Mouse (Mus musculus): ENCODE results near the gene Arhgef38.

GRCm38 (mm10) chr3:133230427-133230826 lies 4.3 kb downstream of the Arhgef38 start:
- TF ChIP-seq MYOG (IDR thresholded peaks at IDR 0.05; ENCODE audit: control insufficient read depth, extremely low read depth, insufficient read length) (no peak), CTCF (IDR thresholded peaks at IDR 0.05; ENCODE audit: control insufficient read depth, insufficient read depth, insufficient read length) (no peak), CEBPB (IDR thresholded peaks at IDR 0.05; ENCODE audit: low read depth) (no peak)

Measured in C2C12 (cell line).